Mouse (Mus musculus): Measurements from ENCODE around the gene Lcn12.
A peak's percentile ranks its signal among the peaks of the same experiment; 100 is the strongest.

Lcn12 gene

GRCm38 (mm10) chr2:25497846-25498575 lies 4.3 kb upstream of the Lcn12 start:
- DNase-seq (ENCODE audit: low read depth, low spot score), result peak; percentile 23

GRCm38 (mm10) chr2:25496462-25496861 lies 2.8 kb upstream of the Lcn12 start:
- peak; percentile 61 for DNase-seq (ENCODE audit: low read depth, low spot score)

GRCm38 (mm10) chr2:25492988-25493387 lies 723 bp downstream of the Lcn12 start:
- no peak for DNase-seq (ENCODE audit: low read depth, low spot score)

GRCm38 (mm10) chr2:25488671-25489068 lies 5.0 kb downstream of the Lcn12 start:
- no peak for DNase-seq (ENCODE audit: low read depth, low spot score)

GRCm38 (mm10) chr2:25487965-25488670 lies 5.6 kb downstream of the Lcn12 start:
- DNase-seq (ENCODE audit: low read depth, low spot score), result no peak

- no peak for DNase-seq (ENCODE audit: low read depth, low spot score)
These were observed 8.6 kb downstream of the Lcn12 start for GRCm38 (mm10) chr2:25484901-25485647.

- DNase-seq (ENCODE audit: low read depth, low spot score), result peak; percentile 75
These were observed 10.7 kb downstream of the Lcn12 start for GRCm38 (mm10) chr2:25482969-25483368.

- no peak for DNase-seq (ENCODE audit: low read depth, low spot score)
These were observed 13.2 kb downstream of the Lcn12 start for GRCm38 (mm10) chr2:25480541-25480940.

GRCm38 (mm10) chr2:25479551-25480311 lies 14.0 kb downstream of the Lcn12 start:
- DNase-seq (ENCODE audit: low read depth, low spot score), result no peak

GRCm38 (mm10) chr2:25477967-25478675 lies 15.6 kb downstream of the Lcn12 start:
- DNase-seq (ENCODE audit: low read depth, low spot score), result no peak

GRCm38 (mm10) chr2:25477541-25477940 lies 16.2 kb downstream of the Lcn12 start:
- no peak for DNase-seq (ENCODE audit: low read depth, low spot score)

- no peak for DNase-seq (ENCODE audit: low read depth, low spot score)
These were observed 21.2 kb downstream of the Lcn12 start for GRCm38 (mm10) chr2:25472550-25472949.

GRCm38 (mm10) chr2:25469969-25470368 lies 23.7 kb downstream of the Lcn12 start, which contains the start of gene Ptgds:
TSS of gene Ptgds (minus strand) at chr2:25470046.
- no peak for DNase-seq (ENCODE audit: low read depth, low spot score)

GRCm38 (mm10) chr2:25468962-25469915 lies 24.5 kb downstream of the Lcn12 start:
- DNase-seq (ENCODE audit: low read depth, low spot score), result no peak

GRCm38 (mm10) chr2:25467606-25468303 lies 26.0 kb downstream of the Lcn12 start:
- no peak for DNase-seq (ENCODE audit: low read depth, low spot score)

GRCm38 (mm10) chr2:25465816-25466635 lies 27.7 kb downstream of the Lcn12 start:
- DNase-seq (ENCODE audit: low read depth, low spot score), result no peak

- DNase-seq (ENCODE audit: low read depth, low spot score), result no peak
These were observed 28.5 kb downstream of the Lcn12 start for GRCm38 (mm10) chr2:25465256-25465655.

- DNase-seq (ENCODE audit: low read depth, low spot score), result no peak
These were observed 30.1 kb downstream of the Lcn12 start for GRCm38 (mm10) chr2:25463630-25464029.

Data from ZHBTc4 (cell line).